Comparison of ENCODE assay signal across 7 mouse cellular contexts in genomic region chr1:85795196-85795595, GRCm38 (mm10). TPM values are rescaled to one million over a fixed set of nuclear protein-coding genes. Genes with fewer than 3 reads are reported as not detected.
DNase-seq lines count a peak whose midpoint lies in the region; ATAC-seq and TF ChIP-seq lines count a peak whose summit lies in the region.

No protein-coding gene starts in this region.

- TF ChIP-seq CTCF in kidney, postnatal 0 days (IDR thresholded peaks at IDR 0.05; ENCODE audit: low read depth), result no peak

- peak overlapping the region; percentile 32; the same call in 1 of the 2 replicates for H3K4me2 ChIP-seq in kidney, postnatal 0 days (ENCODE audit: low read length)
- H3K4me2 ChIP-seq in hindbrain, embryonic 16.5 days (ENCODE audit: low read length), result peak overlapping the region; percentile 35
- peak overlapping the region; percentile 30 for H3K4me2 ChIP-seq in neural tube, embryonic 13.5 days

- WGBS in kidney, postnatal 0 days, result 40% methylated on average over 3 of the region's 3 CpGs
- 78% methylated on average over 3 of the region's 3 CpGs for WGBS in embryonic facial prominence, embryonic 10.5 days
- WGBS in hindbrain, embryonic 16.5 days, result 51% methylated on average over 3 of the region's 3 CpGs
- WGBS in neural tube, embryonic 13.5 days, result 62% methylated on average over 3 of the region's 3 CpGs

- H3K4me1 ChIP-seq in kidney, postnatal 0 days (replicated peaks; ENCODE audit: insufficient read depth, low read length), result 0 out of 2 replicates have a peak, but pooled peaks cover 3% of the 10 kb centered on the region
- H3K4me1 ChIP-seq in embryonic facial prominence, embryonic 10.5 days, result peaks cover 17% of the 10 kb centered on the region
- peaks cover 13% of the 10 kb centered on the region for H3K4me1 ChIP-seq in hindbrain, embryonic 16.5 days (ENCODE audit: control insufficient read depth, insufficient read depth, low read depth, low read length)
- H3K4me1 ChIP-seq in neural tube, embryonic 13.5 days (replicated peaks), result peaks cover 34% of the 10 kb centered on the region

- no peaks in the 10 kb centered on the region for H3K27me3 ChIP-seq in kidney, postnatal 0 days (ENCODE audit: insufficient read depth, low read length)
- no peaks in the 10 kb centered on the region for H3K27me3 ChIP-seq in embryonic facial prominence, embryonic 10.5 days (replicated peaks; ENCODE audit: low read depth, poor library complexity, severe bottlenecking)
- no peaks in the 10 kb centered on the region for H3K27me3 ChIP-seq in hindbrain, embryonic 16.5 days (replicated peaks; ENCODE audit: control insufficient read depth, insufficient read depth, low read length)
- no peaks in the 10 kb centered on the region for H3K27me3 ChIP-seq in neural tube, embryonic 13.5 days

- H3K9ac ChIP-seq in kidney, postnatal 0 days (ENCODE audit: low read depth, low read length), result no peak overlapping the region
- H3K9ac ChIP-seq in hindbrain, embryonic 16.5 days (ENCODE audit: low read depth, low read length), result no peak overlapping the region
- 0 out of 2 replicates have a peak overlapping the region, but pooled peaks have one; percentile 13 for H3K9ac ChIP-seq in neural tube, embryonic 13.5 days

- H3K4me3 ChIP-seq in kidney, postnatal 0 days (replicated peaks; ENCODE audit: low read depth, low read length), result no peak overlapping the region
- H3K4me3 ChIP-seq in embryonic facial prominence, embryonic 10.5 days, result peak overlapping the region; percentile 98
- no peak overlapping the region; the same call in 1 of the 2 replicates for H3K4me3 ChIP-seq in hindbrain, embryonic 16.5 days (ENCODE audit: low read length)
- no peak overlapping the region for H3K4me3 ChIP-seq in neural tube, embryonic 13.5 days

- H3K27ac ChIP-seq in kidney, postnatal 0 days, result no peak overlapping the region
- no peak overlapping the region for H3K27ac ChIP-seq in embryonic facial prominence, embryonic 10.5 days (replicated peaks)
- no peak overlapping the region for H3K27ac ChIP-seq in hindbrain, embryonic 16.5 days (ENCODE audit: low read depth, low read length)
- H3K27ac ChIP-seq in neural tube, embryonic 13.5 days (replicated peaks), result no peak overlapping the region

- ATAC-seq in kidney, postnatal 0 days (replicated peaks; ENCODE audit: low FRiP score, low read depth), result no peak
- ATAC-seq in hindbrain, embryonic 16.5 days, result no peak
- ATAC-seq in neural tube, embryonic 13.5 days (ENCODE audit: low read depth), result no peak

- H3K36me3 ChIP-seq in kidney, postnatal 0 days (ENCODE audit: insufficient read depth, low read length), result no peaks in the 10 kb centered on the region
- H3K36me3 ChIP-seq in embryonic facial prominence, embryonic 10.5 days (replicated peaks), result peaks cover 18% of the 10 kb centered on the region
- H3K36me3 ChIP-seq in hindbrain, embryonic 16.5 days (ENCODE audit: control insufficient read depth, insufficient read depth, low read length), result no peaks in the 10 kb centered on the region
- H3K36me3 ChIP-seq in neural tube, embryonic 13.5 days, result peaks cover 4% of the 10 kb centered on the region; the same call in 1 of the 2 replicates

- H3K9me3 ChIP-seq in kidney, postnatal 0 days (replicated peaks; ENCODE audit: low read length), result no peaks in the 10 kb centered on the region
- no peaks in the 10 kb centered on the region for H3K9me3 ChIP-seq in embryonic facial prominence, embryonic 10.5 days
- no peaks in the 10 kb centered on the region for H3K9me3 ChIP-seq in hindbrain, embryonic 16.5 days (ENCODE audit: control insufficient read depth, low read length)
- H3K9me3 ChIP-seq in neural tube, embryonic 13.5 days, result no peaks in the 10 kb centered on the region

- no peak for DNase-seq in kidney, postnatal 0 days (ENCODE audit: low spot score)
- no peak for DNase-seq in kidney, adult 8-10 months
- DNase-seq in embryonic facial prominence, embryonic 10.5 days (ENCODE audit: low spot score), result no peak
- DNase-seq in gastrocnemius, postnatal 25 days, result no peak
- no peak for DNase-seq in urinary bladder, postnatal 14 days (ENCODE audit: low spot score)

RNA-seq across cellular contexts. Expression of gene Cab39, which starts 2.0 kb away (rescaled TPM):
- polyA plus RNA-seq in kidney, postnatal 0 days (2015; fragmentation: Nextera tagmentation; extraction: Ambion mirVana), result 31.3 and 34.6 TPM in 2 replicates
- polyA plus RNA-seq in embryonic facial prominence, embryonic 10.5 days (2016; fragmentation: Nextera tagmentation; extraction: Ambion mirVana), result 33.6 and 34.2 TPM in 2 replicates
- 42.3 and 47.9 TPM in 2 replicates for polyA plus RNA-seq in hindbrain, embryonic 16.5 days (2015; fragmentation: Nextera tagmentation; extraction: Ambion mirVana)
- polyA plus RNA-seq in neural tube, embryonic 13.5 days (2015; fragmentation: Nextera tagmentation; extraction: Ambion mirVana), result 53.9 and 56.4 TPM in 2 replicates
- total RNA-seq in gastrocnemius, postnatal 25 days (2021), result 100 to 1,000 TPM; 142 to 177 TPM

RNA-seq across cellular contexts. Expression of gene A630001G21Rik, which starts 16.8 kb away (rescaled TPM):
- 0.98 and 1.7 TPM in 2 replicates for polyA plus RNA-seq in kidney, postnatal 0 days (2015; fragmentation: Nextera tagmentation; extraction: Ambion mirVana)
- polyA plus RNA-seq in embryonic facial prominence, embryonic 10.5 days (2016; fragmentation: Nextera tagmentation; extraction: Ambion mirVana), result 0.59 and 0.92 TPM in 2 replicates
- polyA plus RNA-seq in hindbrain, embryonic 16.5 days (2015; fragmentation: Nextera tagmentation; extraction: Ambion mirVana), result 0.29 and 0.59 TPM in 2 replicates
- 0.37 and 0.46 TPM in 2 replicates for polyA plus RNA-seq in neural tube, embryonic 13.5 days (2015; fragmentation: Nextera tagmentation; extraction: Ambion mirVana)
- total RNA-seq in gastrocnemius, postnatal 25 days (2021), result under 1 TPM; 0.15 to 0.48 TPM
